Mouse (Mus musculus) bone marrow, adult 2 months (tissue): ENCODE data around the gene Kif24.

Experiments used
- CTCF ChIP-seq: fragments of 200-500 bp; IDR thresholded peaks from 2 replicates; pipeline ENCODE4 v1.5.1; 2011; ENCODE audit warnings: low read length, control low read depth; ENCODE audit not compliant: control insufficient read depth, insufficient read depth
- POLR2A ChIP-seq: fragments of 200-500 bp; IDR thresholded peaks from 2 replicates; pipeline ENCODE4 v1.6.1; 2011; ENCODE audit warnings: low read depth, mild to moderate bottlenecking, control low read depth, low read length, borderline replicate concordance; ENCODE audit not compliant: control insufficient read depth

- TF ChIP-seq CTCF (no peak), POLR2A (no peak)
These were observed 115.5 kb downstream of the Kif24 start for GRCm38 (mm10) chr4:41349199-41349591.
